8 mouse cellular contexts compared by ENCODE assay signal in genomic region chr1:44102259-44102717, GRCm38 (mm10). TPM values are rescaled to one million over a fixed set of nuclear protein-coding genes. Genes with fewer than 3 reads are reported as not detected.
A peak's percentile ranks its signal among the peaks of the same experiment; 100 is the strongest.
DNase-seq lines count a peak whose midpoint lies in the region; ATAC-seq and TF ChIP-seq lines count a peak whose summit lies in the region.

TSS of gene Tex30 (minus strand) at chr1:44102441.

- H3K9me3 ChIP-seq in erythroblast, embryonic 14.5 days (ENCODE audit: control insufficient read depth, low read length) = no peaks in the 10 kb centered on the region
- H3K9me3 ChIP-seq in heart, embryonic 11.5 days (replicated peaks; ENCODE audit: control insufficient read depth, low read length) = no peaks in the 10 kb centered on the region
- no peaks in the 10 kb centered on the region for H3K9me3 ChIP-seq in kidney, embryonic 16.5 days (ENCODE audit: low read length)

- peaks cover 44% of the 10 kb centered on the region for H3K79me2 ChIP-seq in C2C12 (ENCODE audit: control insufficient read depth, insufficient read depth)
- peaks cover 9% of the 10 kb centered on the region; the same call in 1 of the 2 replicates for H3K79me2 ChIP-seq in liver, adult 2 months (ENCODE audit: control insufficient read depth, insufficient read depth, low read length)
- peaks cover 22% of the 10 kb centered on the region for H3K79me2 ChIP-seq in myocyte (ENCODE audit: control insufficient read depth, insufficient read depth)

- peak within 1 kb of the TSS; percentile 95 for H3K27ac ChIP-seq in heart, embryonic 11.5 days (ENCODE audit: low read depth, low read length)
- H3K27ac ChIP-seq in kidney, embryonic 16.5 days (ENCODE audit: low read length) = peak within 1 kb of the TSS; percentile 96
- peak within 1 kb of the TSS; percentile 64 for H3K27ac ChIP-seq in liver, adult 2 months (replicated peaks; ENCODE audit: insufficient read depth, low read depth, low read length)

- H3K36me3 ChIP-seq in C2C12 (ENCODE audit: control insufficient read depth, insufficient read depth) = peaks cover 31% of the 10 kb centered on the region
- peaks cover 28% of the 10 kb centered on the region for H3K36me3 ChIP-seq in erythroblast, embryonic 14.5 days (ENCODE audit: control insufficient read depth)
- H3K36me3 ChIP-seq in heart, embryonic 11.5 days (ENCODE audit: control insufficient read depth, insufficient read depth, low read length) = peaks cover 5% of the 10 kb centered on the region; the same call in 1 of the 2 replicates
- H3K36me3 ChIP-seq in kidney, embryonic 16.5 days (ENCODE audit: insufficient read depth, low read length) = peaks cover 16% of the 10 kb centered on the region
- H3K36me3 ChIP-seq in liver, adult 2 months (ENCODE audit: control insufficient read depth, insufficient read depth, low read length) = peaks cover 9% of the 10 kb centered on the region
- H3K36me3 ChIP-seq in myocyte (ENCODE audit: control insufficient read depth, insufficient read depth) = peaks cover 20% of the 10 kb centered on the region
- no peaks in the 10 kb centered on the region for H3K36me3 ChIP-seq in splenic B cell, adult 2 months (ENCODE audit: control insufficient read depth, insufficient read depth, low read length, poor library complexity, severe bottlenecking)

- peak; percentile 68; the same call in 1 of the 2 replicates for TF ChIP-seq POLR2A in brain, embryonic 14.5 days (IDR thresholded peaks at IDR 0.05; ENCODE audit: borderline replicate concordance, extremely low read depth, insufficient read depth, insufficient read length, poor library complexity, severe bottlenecking)
- peak; percentile 81 for TF ChIP-seq POLR2A in liver, adult 2 months (IDR thresholded peaks at IDR 0.05; ENCODE audit: extremely low read depth, insufficient read depth, low read length)
- TF ChIP-seq POLR2A in myocyte (IDR thresholded peaks at IDR 0.05; ENCODE audit: insufficient read length, low read depth) = peak; percentile 93

- DNase-seq in brain, embryonic 14.5 days (ENCODE audit: low read depth) = peak; percentile 99
- DNase-seq in liver, adult 2 months (ENCODE audit: extremely low read depth, low read depth, low spot score) = peak; percentile 82
- DNase-seq in splenic B cell, adult 2 months (ENCODE audit: low read depth, low spot score) = peak; percentile 94

- no peaks in the 10 kb centered on the region for H3K27me3 ChIP-seq in C2C12 (ENCODE audit: control insufficient read depth, insufficient read depth, insufficient read length)
- no peaks in the 10 kb centered on the region for H3K27me3 ChIP-seq in erythroblast, embryonic 14.5 days (ENCODE audit: control insufficient read depth)
- H3K27me3 ChIP-seq in heart, embryonic 11.5 days (ENCODE audit: control insufficient read depth, insufficient read depth, low read length) = no peaks in the 10 kb centered on the region
- no peaks in the 10 kb centered on the region for H3K27me3 ChIP-seq in kidney, embryonic 16.5 days (ENCODE audit: insufficient read depth, low read length)
- H3K27me3 ChIP-seq in liver, adult 2 months (ENCODE audit: control insufficient read depth, insufficient read depth, low read length) = no peaks in the 10 kb centered on the region
- no peaks in the 10 kb centered on the region for H3K27me3 ChIP-seq in myocyte (ENCODE audit: control insufficient read depth, insufficient read depth, insufficient read length)
- H3K27me3 ChIP-seq in splenic B cell, adult 2 months (ENCODE audit: control insufficient read depth, insufficient read depth, low read length, poor library complexity, severe bottlenecking) = no peaks in the 10 kb centered on the region

- under 1% methylated on average over 47 of the region's 55 CpGs for WGBS in heart, embryonic 11.5 days (ENCODE audit: insufficient replicate concordance)
- WGBS in kidney, embryonic 16.5 days = under 1% methylated on average over 55 of the region's 55 CpGs
- WGBS in liver, adult 2 months = under 1% methylated on average over 55 of the region's 55 CpGs

- TF ChIP-seq CTCF in C2C12 (IDR thresholded peaks at IDR 0.05; ENCODE audit: control insufficient read depth, insufficient read depth, insufficient read length) = no peak
- TF ChIP-seq CTCF in brain, embryonic 14.5 days (IDR thresholded peaks at IDR 0.05; ENCODE audit: borderline replicate concordance, extremely low read depth, insufficient read depth, insufficient read length) = no peak
- TF ChIP-seq CTCF in liver, adult 2 months (IDR thresholded peaks at IDR 0.05; ENCODE audit: low read depth, low read length) = no peak

- H3ac ChIP-seq in C2C12 (ENCODE audit: control insufficient read depth, insufficient read length, low read depth) (peak within 1 kb of the TSS; percentile 86), myocyte (ENCODE audit: control insufficient read depth, insufficient read length) (peak within 1 kb of the TSS; percentile 57)

- H3K79me3 ChIP-seq in C2C12 (ENCODE audit: low read depth) = peaks cover 36% of the 10 kb centered on the region

- ATAC-seq in heart, embryonic 11.5 days (replicated peaks; ENCODE audit: insufficient number of reproducible peaks, low FRiP score, low TSS enrichment) = peak; percentile 94
- peak; percentile 98 for ATAC-seq in kidney, embryonic 16.5 days (ENCODE audit: low FRiP score, low TSS enrichment)

- H3K4me2 ChIP-seq in heart, embryonic 11.5 days = peak within 1 kb of the TSS; percentile 71
- peak within 1 kb of the TSS; percentile 66 for H3K4me2 ChIP-seq in kidney, embryonic 16.5 days (replicated peaks; ENCODE audit: low read depth, low read length)
- peak within 1 kb of the TSS; percentile 82 for H3K4me2 ChIP-seq in myocyte (ENCODE audit: low read depth)

- H3K4me3 ChIP-seq in C2C12 (ENCODE audit: insufficient read depth, poor library complexity, severe bottlenecking) = peak within 1 kb of the TSS; percentile 66
- H3K4me3 ChIP-seq in erythroblast, embryonic 14.5 days (replicated peaks) = peak within 1 kb of the TSS; percentile 84
- H3K4me3 ChIP-seq in heart, embryonic 11.5 days (ENCODE audit: low read depth, low read length) = peak within 1 kb of the TSS; percentile 77
- peak within 1 kb of the TSS; percentile 92 for H3K4me3 ChIP-seq in kidney, embryonic 16.5 days (ENCODE audit: low read length)
- H3K4me3 ChIP-seq in liver, adult 2 months (ENCODE audit: insufficient read depth, low read depth, low read length) = peak within 1 kb of the TSS; percentile 83
- peak within 1 kb of the TSS; percentile 53 for H3K4me3 ChIP-seq in myocyte

- H3K9ac ChIP-seq in heart, embryonic 11.5 days (ENCODE audit: low read depth, low read length) = peak within 1 kb of the TSS; percentile 83
- H3K9ac ChIP-seq in kidney, embryonic 16.5 days (replicated peaks; ENCODE audit: low read length) = peak within 1 kb of the TSS; percentile 81
- H3K9ac ChIP-seq in liver, adult 2 months (ENCODE audit: low read depth, low read length) = peak within 1 kb of the TSS; percentile 87

- H3K4me1 ChIP-seq in erythroblast, embryonic 14.5 days (ENCODE audit: control insufficient read depth) = peaks cover 21% of the 10 kb centered on the region
- H3K4me1 ChIP-seq in heart, embryonic 11.5 days (ENCODE audit: control insufficient read depth, insufficient read depth, low read length) = peaks cover 4% of the 10 kb centered on the region; the same call in 1 of the 2 replicates
- H3K4me1 ChIP-seq in kidney, embryonic 16.5 days (ENCODE audit: insufficient read depth, low read length) = peaks cover 11% of the 10 kb centered on the region
- H3K4me1 ChIP-seq in liver, adult 2 months (ENCODE audit: control insufficient read depth, insufficient read depth, low read length) = peaks cover 1% of the 10 kb centered on the region; the same call in 1 of the 2 replicates

TF ChIP-seq in C2C12, 6 proteins besides CTCF, POLR2A, EP300 and RAD21:
- TF ChIP-seq MYOG (IDR thresholded peaks at IDR 0.05; ENCODE audit: control insufficient read depth, extremely low read depth, insufficient read length) (no peak), USF1 (IDR thresholded peaks at IDR 0.05; ENCODE audit: low read depth) (no peak), MAX (IDR thresholded peaks at IDR 0.05) (peak; percentile 70), CEBPB (IDR thresholded peaks at IDR 0.05; ENCODE audit: low read depth) (no peak), MYOD1 (IDR thresholded peaks at IDR 0.05; ENCODE audit: control insufficient read depth, insufficient read length, low read depth) (no peak), FOSL1 (IDR thresholded peaks at IDR 0.05; ENCODE audit: insufficient read depth, low read length, poor library complexity, severe bottlenecking) (no peak)

TF ChIP-seq in myocyte, 11 proteins besides CTCF, POLR2A, EP300 and RAD21:
- peak; percentile 48 for TF ChIP-seq REST (IDR thresholded peaks at IDR 0.05; ENCODE audit: insufficient read depth, insufficient read length)
- TF ChIP-seq MAX (IDR thresholded peaks at IDR 0.05; ENCODE audit: low read depth) = no peak
- no peak for TF ChIP-seq CEBPB (IDR thresholded peaks at IDR 0.05; ENCODE audit: insufficient read depth, poor library complexity, severe bottlenecking)
- no peak for TF ChIP-seq TCF3 (IDR thresholded peaks at IDR 0.05; ENCODE audit: insufficient read length, low read depth)
- TF ChIP-seq E2F4 (IDR thresholded peaks at IDR 0.05; ENCODE audit: insufficient read depth) = peak; percentile 82
- TF ChIP-seq USF1 (IDR thresholded peaks at IDR 0.05; ENCODE audit: low read depth) = no peak
- peak; percentile 69 for TF ChIP-seq POLR2AphosphoS2 (IDR thresholded peaks at IDR 0.05; ENCODE audit: insufficient read length, low read depth)
- TF ChIP-seq MYOG (IDR thresholded peaks at IDR 0.05; ENCODE audit: control insufficient read depth in 1 of 3, insufficient read depth in 1 of 3, insufficient read length in 2 of 3, low read depth in 2 of 3) = no peak
- TF ChIP-seq TCF12 (IDR thresholded peaks at IDR 0.05; ENCODE audit: insufficient read depth, poor library complexity, severe bottlenecking) = no peak
- no peak for TF ChIP-seq MYOD1 (IDR thresholded peaks at IDR 0.05; ENCODE audit: control insufficient read depth in 1 of 3, insufficient read length in 2 of 3, low read depth in 2 of 3)
- TF ChIP-seq SRF (IDR thresholded peaks at IDR 0.05; ENCODE audit: control insufficient read depth, insufficient read length, low read depth) = no peak

RNA-seq across cellular contexts. Expression of gene Tex30, which starts in this region (rescaled TPM):
- polyA plus RNA-seq in C2C12 (2012; fragmentation: generic; extraction: Trizol) = 21.9 TPM
- 20.7 and 32.6 TPM in 2 replicates for polyA plus RNA-seq in brain, embryonic 14.5 days (2012; rRNA removed)
- polyA plus RNA-seq in erythroblast, embryonic 14.5 days (2012) = 0.37 and 0.63 TPM in 2 replicates
- polyA plus RNA-seq in heart, embryonic 11.5 days (2014; fragmentation: Nextera tagmentation; extraction: Ambion mirVana) = 81.8 and 82.9 TPM in 2 replicates
- 76.7 and 79.9 TPM in 2 replicates for polyA plus RNA-seq in kidney, embryonic 16.5 days (2015; fragmentation: Nextera tagmentation; extraction: Ambion mirVana)
- 7.7 TPM in 2 replicates for total RNA-seq in liver, adult 2 months (2014; rRNA removed)
- 2.0 and 3.5 TPM in 2 replicates for polyA plus RNA-seq in liver, adult 2 months (2012; rRNA removed)
- 6.5 TPM for polyA plus RNA-seq in myocyte (2012; fragmentation: generic; extraction: Trizol)

Comparison
In these comparisons a context has a peak if more than half of its experiments do, and no peak if none do; other contexts are left out.
1. Peak in every context shown above with its lines: DNase-seq, ATAC-seq, H3K4me3 ChIP-seq and H3K27ac ChIP-seq.